Mouse (Mus musculus) urinary bladder, postnatal 4 days (tissue): ENCODE results near the gene Tmeff2.
"Not testable (repeated sequence)": the region's sequence is repeated elsewhere in the genome, so short reads cannot be mapped to it uniquely, and the experiment has no call there.

Source experiments
- DNase-seq, 2 experiments: peaks; one replicate each; pipeline ENCODE4 v3.0.0; 2021 to 2022; ENCODE audit warnings: low spot score in 2 of 2

Tmeff2 gene

GRCm38 (mm10) chr1:50900386-50900785, at the start of gene Tmeff2:
Gene Tmeff2, plus strand, starts transcription at chr1:50900647.
- not testable (repeated sequence) for DNase-seq

GRCm38 (mm10) chr1:50861515-50861914, 38.9 kb upstream of the Tmeff2 start:
- no peak for DNase-seq

- DNase-seq: no peak
Observed at GRCm38 (mm10) chr1:50897696-50898095, 2.8 kb upstream of the Tmeff2 start.

- no peak for DNase-seq
Observed at GRCm38 (mm10) chr1:50924838-50925355, 24.4 kb downstream of the Tmeff2 start.

GRCm38 (mm10) chr1:50925356-50925921, 25.0 kb downstream of the Tmeff2 start:
- DNase-seq: no peak

- DNase-seq: no peak
Observed at GRCm38 (mm10) chr1:50926374-50927060, 26.1 kb downstream of the Tmeff2 start.

- peak; percentile 69 to 82 for DNase-seq
Observed at GRCm38 (mm10) chr1:50927077-50927611, 26.7 kb downstream of the Tmeff2 start.

GRCm38 (mm10) chr1:50927679-50928187, 27.3 kb downstream of the Tmeff2 start:
- no peak for DNase-seq

- no peak for DNase-seq
Observed at GRCm38 (mm10) chr1:50928776-50929175, 28.3 kb downstream of the Tmeff2 start.

GRCm38 (mm10) chr1:50935076-50935475, 34.6 kb downstream of the Tmeff2 start:
- DNase-seq: no peak

GRCm38 (mm10) chr1:50935484-50935883, 35.0 kb downstream of the Tmeff2 start:
- no peak for DNase-seq

- no peak for DNase-seq
Observed at GRCm38 (mm10) chr1:50940131-50941039, 39.9 kb downstream of the Tmeff2 start.

GRCm38 (mm10) chr1:50948575-50948974, 48.1 kb downstream of the Tmeff2 start:
- DNase-seq: no peak

GRCm38 (mm10) chr1:50958844-50959243, 58.4 kb downstream of the Tmeff2 start:
- DNase-seq: no peak

GRCm38 (mm10) chr1:50961954-50962648, 61.7 kb downstream of the Tmeff2 start:
- peak in 1 of 2 experiments; percentile 60 for DNase-seq

- DNase-seq: no peak
Observed at GRCm38 (mm10) chr1:50962649-50963000, 62.2 kb downstream of the Tmeff2 start.

GRCm38 (mm10) chr1:50969685-50970084, 69.2 kb downstream of the Tmeff2 start:
- DNase-seq: no peak

- no peak for DNase-seq
Observed at GRCm38 (mm10) chr1:50970853-50971252, 70.4 kb downstream of the Tmeff2 start.

GRCm38 (mm10) chr1:50972509-50973436, 72.3 kb downstream of the Tmeff2 start:
- DNase-seq: no peak
